Mouse (Mus musculus): ENCODE measurements around the gene Itgae.

The Itgae gene

GRCm38 (mm10) chr11:73094231-73094995 lies 4.0 kb downstream of the Itgae start:
- DNase-seq: no peak

GRCm38 (mm10) chr11:73098860-73099259 lies 8.5 kb downstream of the Itgae start:
- DNase-seq: no peak

GRCm38 (mm10) chr11:73099976-73100750 lies 9.8 kb downstream of the Itgae start:
- peak; percentile 25 for DNase-seq

GRCm38 (mm10) chr11:73101308-73101707 lies 10.9 kb downstream of the Itgae start:
- DNase-seq: no peak

- no peak for DNase-seq
These were observed 14.9 kb downstream of the Itgae start for GRCm38 (mm10) chr11:73105246-73105645.

- DNase-seq: peak; percentile 51
These were observed 17.0 kb downstream of the Itgae start for GRCm38 (mm10) chr11:73107358-73107757.

- no peak for DNase-seq
These were observed 18.0 kb downstream of the Itgae start for GRCm38 (mm10) chr11:73108195-73108897.

- DNase-seq: no peak
These were observed 18.7 kb downstream of the Itgae start for GRCm38 (mm10) chr11:73108898-73109625.

- DNase-seq: no peak
These were observed 19.6 kb downstream of the Itgae start for GRCm38 (mm10) chr11:73109941-73110340.

GRCm38 (mm10) chr11:73111414-73111813 lies 21.0 kb downstream of the Itgae start:
- DNase-seq: no peak

- no peak for DNase-seq
These were observed 36.1 kb downstream of the Itgae start for GRCm38 (mm10) chr11:73126495-73126894.

GRCm38 (mm10) chr11:73131020-73131419 lies 40.6 kb downstream of the Itgae start:
- DNase-seq: no peak

- no peak for DNase-seq
These were observed 42.6 kb downstream of the Itgae start for GRCm38 (mm10) chr11:73132999-73133398.

- no peak for DNase-seq
These were observed 43.8 kb downstream of the Itgae start for GRCm38 (mm10) chr11:73134222-73134621.

- no peak for DNase-seq
These were observed 46.2 kb downstream of the Itgae start for GRCm38 (mm10) chr11:73136587-73136986.

- no peak for DNase-seq
These were observed 46.7 kb downstream of the Itgae start for GRCm38 (mm10) chr11:73137116-73137515.

GRCm38 (mm10) chr11:73137591-73138501 lies 47.5 kb downstream of the Itgae start, which contains the start of gene Haspin:
Gene Haspin (minus strand): TSS chr11:73138294.
- peak; percentile 91 for DNase-seq

GRCm38 (mm10) chr11:73144261-73144681 lies 53.9 kb downstream of the Itgae start:
- DNase-seq: no peak

- no peak for DNase-seq
These were observed 55.9 kb downstream of the Itgae start for GRCm38 (mm10) chr11:73146026-73146974.

- DNase-seq: no peak
These were observed 56.6 kb downstream of the Itgae start for GRCm38 (mm10) chr11:73146975-73147365.

Data from right cerebral cortex, postnatal 4 days (tissue).